Mouse (Mus musculus): ENCODE results near the gene Prpsap2. TPM values are rescaled to one million over a fixed set of nuclear protein-coding genes. Genes with fewer than 3 reads are reported as not detected.

Prpsap2 gene
- polyA plus RNA-seq, 1 experiment = 0.16 TPM

DNA sequence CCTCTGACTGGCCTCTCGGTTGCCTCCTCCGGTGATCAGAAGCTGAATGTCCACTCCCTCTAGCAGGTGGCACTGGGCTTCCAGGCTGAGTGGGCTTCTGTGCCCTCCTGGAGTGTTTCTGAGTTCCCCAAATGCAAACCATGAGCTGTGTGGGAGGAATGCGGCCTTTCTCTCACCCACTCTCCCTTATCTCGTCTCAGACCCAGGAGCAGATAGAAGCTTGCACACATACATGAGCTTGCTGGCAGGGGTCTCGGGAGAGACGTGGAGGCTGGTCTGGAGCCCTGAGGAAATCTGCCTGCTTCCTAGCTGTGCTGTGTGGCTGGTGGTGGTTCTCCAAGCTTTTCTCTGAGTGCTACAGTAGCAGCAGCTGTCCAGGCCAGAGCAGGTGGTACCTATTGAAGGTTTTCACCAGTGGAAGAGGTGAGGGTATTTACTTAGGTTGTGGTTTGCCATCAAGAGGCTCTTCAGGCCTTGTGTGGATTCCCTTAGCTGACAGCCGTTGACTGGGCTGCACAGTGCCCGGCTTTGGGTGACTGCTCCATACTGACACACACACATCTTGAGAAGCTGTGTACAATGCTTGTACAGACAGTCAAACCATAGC lies 76.7 kb downstream of the Prpsap2 start:
- peak overlapping the region; percentile 77 for H3K4me3 ChIP-seq (replicated peaks)
- H3K4me1 ChIP-seq (ENCODE audit: control insufficient read depth) = peaks cover 70% of the 10 kb centered on the region
- H3K27me3 ChIP-seq (ENCODE audit: control insufficient read depth) = peaks cover 22% of the 10 kb centered on the region
- TF ChIP-seq TAL1 (IDR thresholded peaks at IDR 0.05; ENCODE audit: low read length) = no peak
- no peak for TF ChIP-seq GATA1 (IDR thresholded peaks at IDR 0.05; ENCODE audit: low read length)
- peaks cover 34% of the 10 kb centered on the region for H3K36me3 ChIP-seq (ENCODE audit: control insufficient read depth)
- H3K9me3 ChIP-seq (ENCODE audit: control insufficient read depth, low read length) = no peaks in the 10 kb centered on the region

DNA sequence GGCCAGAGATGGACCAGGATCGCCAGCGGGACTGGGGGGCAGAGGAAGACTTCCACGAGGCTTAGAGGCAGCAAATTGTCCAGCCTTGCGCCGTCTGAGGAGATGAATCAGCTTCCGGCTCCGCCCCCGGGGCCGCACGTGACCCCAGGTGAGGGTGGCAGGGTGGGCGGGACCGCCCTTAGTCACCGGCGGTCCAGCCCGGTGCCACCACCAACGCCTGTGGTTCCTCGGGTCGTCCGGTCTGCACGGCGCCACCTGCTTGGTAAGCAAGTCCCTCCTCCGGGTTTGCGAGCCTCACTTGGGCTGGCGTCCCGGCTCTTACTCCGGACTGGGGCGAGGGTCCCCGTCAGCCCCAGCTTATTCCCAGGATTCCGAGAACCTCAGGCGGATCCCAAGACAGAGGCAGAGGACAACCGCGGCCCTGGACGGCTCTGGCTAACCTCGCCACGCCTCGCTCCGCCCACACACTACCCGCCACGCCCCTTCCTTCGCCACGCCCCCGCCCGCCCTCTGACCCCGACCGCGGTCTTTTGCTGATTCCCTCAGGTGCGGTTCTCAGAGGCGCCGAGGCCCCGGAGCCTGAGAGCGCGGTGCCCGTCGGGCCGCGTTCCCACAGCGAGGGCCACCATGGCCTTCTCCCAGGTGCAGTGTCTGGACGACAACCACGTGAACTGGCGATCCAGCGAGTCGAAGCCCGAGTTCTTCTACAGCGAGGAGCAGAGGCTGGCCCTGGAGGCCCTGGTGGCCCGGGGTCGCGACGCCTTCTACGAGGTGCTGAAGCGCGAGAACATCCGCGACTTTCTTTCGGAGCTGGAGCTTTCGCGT lies 77.8 kb downstream of the Prpsap2 start, which contains the start of gene Fam83g:
Fam83g (plus strand) TSS at position 185 of the 825 bp plus-strand sequence.
- peaks cover 62% of the 10 kb centered on the region for H3K4me1 ChIP-seq (ENCODE audit: control insufficient read depth)
- peaks cover 22% of the 10 kb centered on the region for H3K27me3 ChIP-seq (ENCODE audit: control insufficient read depth)
- peak within 1 kb of the TSS; percentile 77 for H3K4me3 ChIP-seq (replicated peaks)
- H3K36me3 ChIP-seq (ENCODE audit: control insufficient read depth) = peaks cover 22% of the 10 kb centered on the region
- no peaks in the 10 kb centered on the region for H3K9me3 ChIP-seq (ENCODE audit: control insufficient read depth, low read length)
- TF ChIP-seq TAL1 (IDR thresholded peaks at IDR 0.05; ENCODE audit: low read length) = no peak
- no peak for TF ChIP-seq GATA1 (IDR thresholded peaks at IDR 0.05; ENCODE audit: low read length)

Other genes starting within 250 kb of the Prpsap2 start
- 0.06 TPM in 1 of 2 replicates, not detected in the other for gene Epn2, start 182.4 kb downstream of the Prpsap2 start, polyA plus RNA-seq (2012)
- gene Grap, start 108.8 kb downstream of the Prpsap2 start, polyA plus RNA-seq (2012) = 0.06 and 0.10 TPM in 2 replicates
- 1.5 and 1.7 TPM in 2 replicates for gene Fam83g, start 78.0 kb downstream of the Prpsap2 start, polyA plus RNA-seq (2012)
- not detected in 2 replicates for gene Slc5a10, start 41.3 kb downstream of the Prpsap2 start, polyA plus RNA-seq (2012)
- 0.05 and 0.07 TPM in 2 replicates for gene Ulk2, start 93.0 kb upstream of the Prpsap2 start, polyA plus RNA-seq (2012)
- 0.90 and 1.1 TPM in 2 replicates for gene Akap10, start 168.2 kb upstream of the Prpsap2 start, polyA plus RNA-seq (2012)
- 12.5 and 15.5 TPM in 2 replicates for gene Specc1, start 194.7 kb upstream of the Prpsap2 start, polyA plus RNA-seq (2012)

Data from erythroblast, embryonic 14.5 days (primary cell).